Mouse (Mus musculus): ENCODE results near the gene Ttc13. TPM values are rescaled to one million over a fixed set of nuclear protein-coding genes. Genes with fewer than 3 reads are reported as not detected.

Ttc13 gene
- total RNA-seq, 2 experiments from 2014 or later: 18.6 to 20.8 TPM

DNA sequence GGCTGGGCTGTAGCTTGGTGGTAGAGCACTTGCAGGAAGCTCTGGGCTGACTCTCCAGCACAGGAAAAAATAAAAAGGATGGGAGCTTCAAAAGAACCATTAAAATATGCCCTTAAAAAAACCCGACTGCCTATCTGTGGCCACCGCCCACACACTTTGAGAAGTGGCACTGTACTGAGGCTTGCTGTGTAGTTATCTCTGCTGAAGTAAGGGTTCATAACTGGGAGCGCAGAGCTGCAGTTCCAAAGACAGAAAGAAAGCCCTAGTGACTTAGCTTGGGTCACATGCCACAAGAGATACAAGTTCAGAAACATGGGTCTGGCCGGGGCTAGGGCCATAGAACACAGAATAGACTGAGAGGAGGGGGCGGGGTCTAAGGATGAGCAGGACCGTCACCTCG, 63.8 kb downstream of the Ttc13 start:
- DNase-seq: no peak

GRCm38 (mm10) chr8:124653568-124654475, 68.0 kb downstream of the Ttc13 start:
- DNase-seq: no peak

- no peak for DNase-seq
These were observed 69.2 kb downstream of the Ttc13 start for GRCm38 (mm10) chr8:124652546-124652945.

DNA sequence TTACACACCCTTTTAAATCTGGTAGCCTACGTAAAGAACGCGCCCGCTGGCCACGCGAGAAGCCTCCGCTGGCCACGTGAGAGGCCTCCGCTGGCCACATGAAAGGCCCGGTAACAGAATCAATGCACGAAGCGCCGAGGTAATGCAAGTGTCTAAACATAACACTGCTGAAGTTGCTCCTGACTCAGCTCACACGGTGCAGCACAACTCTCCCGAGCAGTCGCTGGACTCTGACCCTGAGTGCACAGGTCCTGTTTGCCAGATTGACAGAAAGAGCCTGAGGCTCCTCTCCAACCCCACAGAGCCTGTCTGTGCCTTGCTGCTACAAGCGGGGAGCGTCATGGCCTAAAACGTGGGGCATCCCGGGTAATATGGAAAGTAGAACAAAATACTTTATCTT, 70.0 kb downstream of the Ttc13 start:
- no peak for DNase-seq

- DNase-seq: no peak
These were observed 73.5 kb downstream of the Ttc13 start for GRCm38 (mm10) chr8:124648311-124648710.

GRCm38 (mm10) chr8:124643540-124644339, 78.0 kb downstream of the Ttc13 start:
- no peak for DNase-seq

GRCm38 (mm10) chr8:124641599-124641998, 80.2 kb downstream of the Ttc13 start:
- DNase-seq: no peak

DNA sequence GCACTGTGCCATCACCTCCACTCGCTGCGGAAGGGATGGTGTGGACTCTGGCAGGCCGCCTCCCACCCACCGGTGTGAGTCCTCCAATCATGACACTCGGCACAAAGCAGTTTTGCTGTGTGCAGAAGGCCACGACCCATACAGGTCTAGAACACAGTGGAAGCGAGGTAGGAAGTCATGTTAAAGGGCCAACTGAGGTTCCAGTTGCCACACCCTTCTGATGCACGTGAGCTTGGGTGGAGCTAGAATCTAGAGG, 86.6 kb downstream of the Ttc13 start:
- DNase-seq: no peak

GRCm38 (mm10) chr8:124634411-124635246, 87.2 kb downstream of the Ttc13 start:
- DNase-seq: no peak

DNA sequence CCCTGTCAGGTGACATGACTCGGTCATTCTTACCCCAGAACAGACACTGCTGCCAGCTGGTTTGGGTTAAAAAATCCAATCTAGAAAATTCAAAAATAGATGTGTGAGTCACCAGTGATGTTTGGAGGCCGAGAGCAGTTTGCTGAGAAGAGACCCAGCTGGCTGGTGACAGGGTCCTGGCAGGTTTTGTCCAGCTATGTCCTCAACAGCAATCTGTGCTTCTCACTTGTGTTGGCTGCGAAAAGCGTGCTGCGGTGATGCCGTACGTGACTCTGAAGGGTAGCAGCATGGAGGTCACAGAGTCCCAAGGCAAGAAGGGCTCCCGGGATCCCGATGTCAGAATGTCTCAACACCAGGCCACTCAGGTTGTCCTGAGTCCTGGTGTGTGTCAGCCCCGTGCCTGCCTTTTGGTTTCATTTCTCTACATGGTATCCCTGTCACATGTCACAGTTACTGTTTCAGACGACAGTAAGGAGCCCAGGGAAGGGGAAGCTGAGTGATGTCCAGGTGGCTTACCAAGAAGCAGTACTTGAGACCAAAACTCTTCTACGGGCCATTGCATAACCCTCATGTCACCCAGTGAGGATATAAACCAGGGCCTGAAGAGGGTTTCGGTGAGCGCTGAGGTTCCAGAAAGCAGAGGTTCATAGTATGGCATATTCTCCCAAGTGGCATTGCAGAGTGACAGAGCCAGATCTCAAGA, 88.6 kb downstream of the Ttc13 start:
- peak; percentile 57 for DNase-seq

DNA sequence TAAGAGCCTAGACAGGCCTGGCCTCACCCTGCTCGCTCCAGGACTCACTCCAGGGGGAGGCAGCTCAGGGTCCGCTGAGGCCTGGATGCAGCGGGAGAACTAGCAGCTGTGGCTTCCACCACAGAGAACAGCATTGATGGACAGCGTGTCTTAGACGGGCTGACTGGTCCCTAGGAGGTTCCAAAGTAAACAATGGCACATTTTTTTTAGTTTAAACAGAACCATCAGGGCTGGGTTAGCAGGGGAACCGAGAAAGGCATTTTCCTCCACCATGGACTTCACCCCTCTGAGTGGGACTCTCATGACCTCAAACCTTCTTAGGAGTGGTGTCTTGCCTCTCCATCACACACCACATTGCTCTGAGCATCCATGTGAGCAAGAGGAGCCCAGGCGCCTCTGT, 89.8 kb downstream of the Ttc13 start:
- no peak for DNase-seq

GRCm38 (mm10) chr8:124630891-124631290, 90.9 kb downstream of the Ttc13 start:
- no peak for DNase-seq

GRCm38 (mm10) chr8:124630489-124630888, 91.3 kb downstream of the Ttc13 start:
- peak; percentile 27 for DNase-seq

- no peak for DNase-seq
These were observed 95.5 kb downstream of the Ttc13 start for GRCm38 (mm10) chr8:124626251-124626650.

Other genes starting within 250 kb of the Ttc13 start
- gene Cog2, start 201.2 kb downstream of the Ttc13 start, total RNA-seq (2021): 10 to 100 TPM; 16.1 to 19.2 TPM
- 10 to 100 TPM; 15.7 to 19.7 TPM for gene Agt, start 152.3 kb downstream of the Ttc13 start, total RNA-seq (2021)
- gene Capn9, start 145.9 kb downstream of the Ttc13 start, total RNA-seq (2021): not detected
- gene 2310022B05Rik, start 58.6 kb downstream of the Ttc13 start, total RNA-seq (2021): 10 to 100 TPM; 13.7 to 14.0 TPM
- 1 to 10 TPM; 3.2 to 3.7 TPM for gene Arv1, start 156 bp upstream of the Ttc13 start, total RNA-seq (2021)
- under 1 TPM; 0.40 to 0.74 TPM for gene Fam89a, start 29.8 kb upstream of the Ttc13 start, total RNA-seq (2021)
- under 1 TPM; 0.13 to 0.21 TPM for gene Trim67, start 71.1 kb upstream of the Ttc13 start, total RNA-seq (2021)
- 100 to 1,000 TPM; 125 to 145 TPM for gene Gnpat, start 141.1 kb upstream of the Ttc13 start, total RNA-seq (2021)
- gene 2810004N23Rik, start 141.1 kb upstream of the Ttc13 start, total RNA-seq (2021): 10 to 100 TPM; 24.5 to 25.4 TPM
- gene Exoc8, start 175.7 kb upstream of the Ttc13 start, total RNA-seq (2021): 1 to 10 TPM; 6.2 to 7.3 TPM
- 1 to 10 TPM; 4.8 to 5.3 TPM for gene Sprtn, start 175.9 kb upstream of the Ttc13 start, total RNA-seq (2021)
- 100 to 1,000 TPM; 101 to 138 TPM for gene Egln1, start 227.3 kb upstream of the Ttc13 start, total RNA-seq (2021)

All from gastrocnemius, postnatal 25 days (tissue).